Comparison of ENCODE assay signal across 8 mouse cellular contexts in the genomic region with DNA sequence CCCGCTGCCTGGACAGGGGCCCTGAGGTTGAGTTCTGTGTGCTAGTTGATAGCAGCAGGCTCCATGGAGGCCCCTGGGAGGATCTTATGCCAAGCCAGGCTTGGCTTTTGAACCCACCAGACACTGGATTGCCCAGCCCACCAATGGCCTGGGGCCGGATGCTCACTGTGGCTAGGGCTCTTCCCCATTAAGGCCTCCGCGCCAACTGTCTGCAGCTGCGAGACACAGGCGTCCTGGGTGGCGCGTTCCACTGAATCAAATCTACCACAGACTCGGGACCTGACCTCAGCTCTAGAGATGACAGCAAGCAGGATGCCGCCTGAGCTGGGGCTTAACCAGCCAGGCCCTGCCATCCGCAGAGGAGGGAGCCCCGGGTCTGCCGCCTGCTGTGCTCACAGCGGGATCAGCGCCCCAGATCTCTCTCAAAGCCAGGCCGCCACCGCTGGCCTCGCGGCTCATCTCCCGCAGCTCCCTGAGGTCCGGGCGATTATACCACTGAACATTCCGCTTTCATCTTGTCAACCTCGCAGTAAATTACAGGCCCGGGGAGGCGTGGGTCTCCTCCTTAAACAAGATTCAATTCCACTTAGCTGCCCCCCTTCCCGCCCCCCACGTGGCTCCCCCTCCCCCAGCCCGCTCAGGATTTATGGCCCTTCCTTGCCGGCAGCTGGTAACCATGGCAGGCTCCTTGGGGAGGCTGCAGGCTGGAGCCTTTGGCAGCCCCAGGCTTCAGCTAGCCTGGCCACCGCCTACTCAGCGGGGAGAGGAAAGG. TPM values are rescaled to one million over a fixed set of nuclear protein-coding genes. Genes with fewer than 3 reads are reported as not detected.
A peak's percentile ranks its signal among the peaks of the same experiment; 100 is the strongest.
DNase-seq lines count a peak whose midpoint lies in the region; ATAC-seq and TF ChIP-seq lines count a peak whose summit lies in the region.
"Had no signal": no experiment of that assay in that cellular context is flagged by ENCODE, and none has a peak within 500 bp of the region (broad histone marks: within the 10 kb centered on the region; RNA-seq: fewer than 3 reads in every experiment).

No protein-coding gene starts in this region.

- H3K4me3 ChIP-seq in lung, embryonic 15.5 days = no peak overlapping the region
- H3K4me3 ChIP-seq in lung, adult 2 months (replicated peaks; ENCODE audit: extremely low read depth, low read depth, low read length) = no peak overlapping the region
- no peak overlapping the region; the same call in 1 of the 2 replicates for H3K4me3 ChIP-seq in embryonic facial prominence, embryonic 14.5 days (ENCODE audit: low read depth, low read length)
- H3K4me3 ChIP-seq in intestine, embryonic 15.5 days (replicated peaks) = no peak overlapping the region
- no peak overlapping the region for H3K4me3 ChIP-seq in olfactory bulb, adult 2 months (ENCODE audit: insufficient read depth, low read depth, low read length)
- H3K4me3 ChIP-seq: liver, embryonic 15.5 days had no signal

- H3K9me3 ChIP-seq in lung, embryonic 15.5 days = no peaks in the 10 kb centered on the region
- no peaks in the 10 kb centered on the region for H3K9me3 ChIP-seq in embryonic facial prominence, embryonic 14.5 days (ENCODE audit: control insufficient read depth, low read length)
- H3K9me3 ChIP-seq in intestine, embryonic 15.5 days = no peaks in the 10 kb centered on the region
- H3K9me3 ChIP-seq: liver, embryonic 15.5 days had no signal

- peaks cover 6% of the 10 kb centered on the region for H3K4me1 ChIP-seq in lung, embryonic 15.5 days
- no peaks in the 10 kb centered on the region for H3K4me1 ChIP-seq in lung, adult 2 months (ENCODE audit: control insufficient read depth, insufficient read depth, low read length)
- peaks cover 12% of the 10 kb centered on the region; the same call in 1 of the 2 replicates for H3K4me1 ChIP-seq in embryonic facial prominence, embryonic 14.5 days (ENCODE audit: control insufficient read depth, insufficient read depth, low read length)
- peaks cover 12% of the 10 kb centered on the region; the same call in 1 of the 2 replicates for H3K4me1 ChIP-seq in intestine, embryonic 15.5 days (replicated peaks)
- H3K4me1 ChIP-seq in olfactory bulb, adult 2 months (ENCODE audit: control insufficient read depth, insufficient read depth, low read length) = peaks cover 44% of the 10 kb centered on the region
- H3K4me1 ChIP-seq: liver, embryonic 15.5 days had no signal

- WGBS in lung, embryonic 15.5 days = 7% methylated on average over 32 of the region's 32 CpGs
- 8% methylated on average over 32 of the region's 32 CpGs for WGBS in lung, adult 2 months
- WGBS in embryonic facial prominence, embryonic 14.5 days = 4% methylated on average over 31 of the region's 32 CpGs
- 6% methylated on average over 32 of the region's 32 CpGs for WGBS in intestine, embryonic 15.5 days
- WGBS in olfactory bulb, adult 2 months = 15% methylated on average over 32 of the region's 32 CpGs

- no peaks in the 10 kb centered on the region for H3K36me3 ChIP-seq in lung, embryonic 15.5 days
- no peaks in the 10 kb centered on the region for H3K36me3 ChIP-seq in embryonic facial prominence, embryonic 14.5 days (ENCODE audit: control insufficient read depth, insufficient read depth, low read length)
- H3K36me3 ChIP-seq in intestine, embryonic 15.5 days = no peaks in the 10 kb centered on the region
- H3K36me3 ChIP-seq: liver, embryonic 15.5 days had no signal

- TF ChIP-seq CTCF in lung, adult 2 months (IDR thresholded peaks at IDR 0.05; ENCODE audit: insufficient read depth, low read length) = no peak
- no peak for TF ChIP-seq CTCF in olfactory bulb, adult 2 months (IDR thresholded peaks at IDR 0.05; ENCODE audit: insufficient read depth, low read depth, low read length)

- no peak for TF ChIP-seq POLR2A in lung, adult 2 months (IDR thresholded peaks at IDR 0.05; ENCODE audit: borderline replicate concordance, extremely low read depth, low read depth, low read length)
- TF ChIP-seq POLR2A in olfactory bulb, adult 2 months (IDR thresholded peaks at IDR 0.05; ENCODE audit: insufficient read depth, low read depth, low read length) = no peak

- H3K27me3 ChIP-seq in lung, embryonic 15.5 days = peaks cover 55% of the 10 kb centered on the region
- peaks cover 31% of the 10 kb centered on the region for H3K27me3 ChIP-seq in embryonic facial prominence, embryonic 14.5 days (replicated peaks; ENCODE audit: control insufficient read depth, insufficient read depth, low read length)
- peaks cover 45% of the 10 kb centered on the region for H3K27me3 ChIP-seq in intestine, embryonic 15.5 days (replicated peaks)

- H3K9ac ChIP-seq in lung, embryonic 15.5 days = 0 out of 2 replicates have a peak overlapping the region, but pooled peaks have one; percentile 2
- peak overlapping the region; percentile 37; the same call in 1 of the 2 replicates for H3K9ac ChIP-seq in embryonic facial prominence, embryonic 14.5 days (ENCODE audit: low read depth, low read length)
- H3K9ac ChIP-seq in intestine, embryonic 15.5 days = peak overlapping the region; percentile 11; the same call in 1 of the 2 replicates
- H3K9ac ChIP-seq: liver, embryonic 15.5 days had no signal

- no peak overlapping the region for H3K27ac ChIP-seq in lung, embryonic 15.5 days
- H3K27ac ChIP-seq in embryonic facial prominence, embryonic 14.5 days (replicated peaks; ENCODE audit: low read depth, low read length) = 0 out of 2 replicates have a peak overlapping the region, but pooled peaks have one; percentile 15
- H3K27ac ChIP-seq in intestine, embryonic 15.5 days = peak overlapping the region; percentile 9
- 0 out of 2 replicates have a peak overlapping the region, but pooled peaks have one; percentile 1 for H3K27ac ChIP-seq in olfactory bulb, adult 2 months (ENCODE audit: insufficient read depth, low read depth, low read length)
- H3K27ac ChIP-seq: liver, embryonic 15.5 days had no signal

- ATAC-seq in lung, embryonic 15.5 days (ENCODE audit: borderline replicate concordance, extremely low read depth, low FRiP score, low TSS enrichment) = peak; percentile 55; the same call in 1 of the 2 replicates
- peak; percentile 79 for ATAC-seq in embryonic facial prominence, embryonic 14.5 days (ENCODE audit: low read depth)
- ATAC-seq in intestine, embryonic 15.5 days = peak; percentile 61

- H3K4me2 ChIP-seq in lung, embryonic 15.5 days = peak overlapping the region; percentile 25
- peak overlapping the region; percentile 43 for H3K4me2 ChIP-seq in embryonic facial prominence, embryonic 14.5 days (ENCODE audit: low read depth, low read length)
- peak overlapping the region; percentile 33 for H3K4me2 ChIP-seq in intestine, embryonic 15.5 days (replicated peaks)
- H3K4me2 ChIP-seq: liver, embryonic 15.5 days had no signal

- no peak for DNase-seq in lung, adult 2 months
- peak; percentile 83 for DNase-seq in embryonic facial prominence, embryonic 14.5 days (ENCODE audit: low spot score)
- no peak for DNase-seq in cerebellum, adult 18-20 months
- DNase-seq in cerebellum, adult 8-10 months = no peak

RNA-seq across cellular contexts. Expression of gene Cdh22, which starts 39.1 kb away (rescaled TPM):
- 1.0 and 1.1 TPM in 2 replicates for polyA plus RNA-seq in lung, embryonic 15.5 days (2015; fragmentation: Nextera tagmentation; extraction: Ambion mirVana)
- 2.0 and 3.0 TPM in 2 replicates for polyA plus RNA-seq in lung, adult 2 months (2012; rRNA removed)
- polyA plus RNA-seq in embryonic facial prominence, embryonic 14.5 days (2014; fragmentation: Nextera tagmentation; extraction: Ambion mirVana) = 0.33 and 0.93 TPM in 2 replicates
- 0.62 and 0.68 TPM in 2 replicates for polyA plus RNA-seq in intestine, embryonic 15.5 days (2015; fragmentation: Nextera tagmentation; extraction: Ambion mirVana)
- not detected in 2 replicates for polyA plus RNA-seq in olfactory bulb, adult 2 months (2012; ENCODE audit: insufficient read depth, insufficient read length, low replicate concordance, missing spikeins)
- polyA plus RNA-seq: liver, embryonic 15.5 days had no signal

Comparison
In these comparisons a context has a peak if more than half of its experiments do, and no peak if none do; other contexts are left out.
1. RNA of gene Cdh22, which starts 39.1 kb away (polyA plus RNA-seq): not detected in olfactory bulb, adult 2 months; 2.0 to 3.0 TPM in lung, adult 2 months, 1.0 to 1.1 TPM in lung, embryonic 15.5 days, 0.33 to 0.93 TPM in embryonic facial prominence, embryonic 14.5 days and 0.62 to 0.68 TPM in intestine, embryonic 15.5 days; every median in the first group is over 10 times any median in the second.
2. Peak in every context shown above with its lines, with median percentiles within 50 percentile points of each other: ATAC-seq, H3K4me2 ChIP-seq and H3K9ac ChIP-seq.